Mouse (Mus musculus) CH12.LX (cell line): ENCODE measurements around the gene Gse1.

Experiments used
- CTCF ChIP-seq, 2 experiments: IDR thresholded peaks in 1 of 2; conservative IDR thresholded peaks in 1 of 2; 2 replicates each; pipeline ENCODE4 v1.5.1; 2011 to 2012; ENCODE audit warnings: low read depth in 2 of 2, low read length in 2 of 2, improper control_type of control experiment in 1 of 2, inconsistent platforms in 1 of 2, mild to moderate bottlenecking in 1 of 2, moderate library complexity in 1 of 2
- EP300 ChIP-seq: IDR thresholded peaks from 2 replicates; pipeline ENCODE4 v1.6.1; 2011; ENCODE audit warnings: low read length, improper control_type of control experiment
- MAFK ChIP-seq: IDR thresholded peaks from 2 replicates; pipeline ENCODE4 v1.6.1; 2011; ENCODE audit warnings: low read length, improper control_type of control experiment; ENCODE audit not compliant: insufficient replicate concordance
- MXI1 ChIP-seq: IDR thresholded peaks from 2 replicates; pipeline ENCODE4 v1.6.1; 2011; ENCODE audit warnings: mild to moderate bottlenecking, low read depth, low read length, improper control_type of control experiment
- RAD21 ChIP-seq: IDR thresholded peaks from 2 replicates; pipeline ENCODE4 v1.6.1; 2011; ENCODE audit warnings: low read depth, mild to moderate bottlenecking, low read length, improper control_type of control experiment, moderate library complexity

- TF ChIP-seq MXI1 (peak; percentile 71; the same call in 1 of the 2 replicates), CTCF (conservative IDR thresholded peaks at IDR 0.05 in 1 of 2, IDR thresholded peaks at IDR 0.05 in 1 of 2; ENCODE audit: low read depth in 2 of 2, low read length in 2 of 2) (no peak), MAFK (0 out of 2 replicates have a peak, but pooled peaks have one; percentile 35), RAD21 (no peak), EP300 (no peak)
Observed at GRCm38 (mm10) chr8:120537207-120537817, 309.1 kb downstream of the Gse1 start.
